Mouse (Mus musculus): ENCODE results near the gene Olfr572. TPM values are rescaled to one million over a fixed set of nuclear protein-coding genes. Genes with fewer than 3 reads are reported as not detected.

Gene Olfr572
- polyA plus RNA-seq, 1 experiment from 2014 or later: not detected

Other genes with a start within 250 kb of the Olfr572 start
- gene Trim68, start 237.1 kb upstream of the Olfr572 start, polyA plus RNA-seq (2014; fragmentation: Nextera tagmentation; extraction: Ambion mirVana): 10.4 and 15.4 TPM in 2 replicates
- not detected in 2 replicates for gene Olfr557, start 228.5 kb upstream of the Olfr572 start, polyA plus RNA-seq (2014; fragmentation: Nextera tagmentation; extraction: Ambion mirVana)
- gene Olfr558, start 222.2 kb upstream of the Olfr572 start, polyA plus RNA-seq (2014; fragmentation: Nextera tagmentation; extraction: Ambion mirVana): 0.20 and 0.36 TPM in 2 replicates
- not detected in 2 replicates for gene Olfr33, start 205.3 kb upstream of the Olfr572 start, polyA plus RNA-seq (2014; fragmentation: Nextera tagmentation; extraction: Ambion mirVana)
- gene Olfr559, start 196.9 kb upstream of the Olfr572 start, polyA plus RNA-seq (2014; fragmentation: Nextera tagmentation; extraction: Ambion mirVana): not detected in 2 replicates
- gene Olfr560, start 165.0 kb upstream of the Olfr572 start, polyA plus RNA-seq (2014; fragmentation: Nextera tagmentation; extraction: Ambion mirVana): not detected in 2 replicates
- gene Olfr78, start 164.9 kb upstream of the Olfr572 start, polyA plus RNA-seq (2014; fragmentation: Nextera tagmentation; extraction: Ambion mirVana): 0.22 and 0.27 TPM in 2 replicates
- gene Olfr561, start 153.2 kb upstream of the Olfr572 start, polyA plus RNA-seq (2014; fragmentation: Nextera tagmentation; extraction: Ambion mirVana): not detected in 2 replicates
- not detected in 2 replicates for gene Olfr564, start 120.9 kb upstream of the Olfr572 start, polyA plus RNA-seq (2014; fragmentation: Nextera tagmentation; extraction: Ambion mirVana)
- gene Olfr566, start 65.6 kb upstream of the Olfr572 start, polyA plus RNA-seq (2014; fragmentation: Nextera tagmentation; extraction: Ambion mirVana): not detected in 2 replicates
- not detected in 2 replicates for gene Olfr568, start 47.3 kb upstream of the Olfr572 start, polyA plus RNA-seq (2014; fragmentation: Nextera tagmentation; extraction: Ambion mirVana)
- not detected in 2 replicates for gene Olfr569, start 33.5 kb upstream of the Olfr572 start, polyA plus RNA-seq (2014; fragmentation: Nextera tagmentation; extraction: Ambion mirVana)
- gene Olfr570, start 29.8 kb upstream of the Olfr572 start, polyA plus RNA-seq (2014; fragmentation: Nextera tagmentation; extraction: Ambion mirVana): not detected in 2 replicates
- not detected in 2 replicates for gene Olfr571, start 6.9 kb upstream of the Olfr572 start, polyA plus RNA-seq (2014; fragmentation: Nextera tagmentation; extraction: Ambion mirVana)
- gene Olfr573-ps1, start 18.2 kb downstream of the Olfr572 start, polyA plus RNA-seq (2014; fragmentation: Nextera tagmentation; extraction: Ambion mirVana): not detected in 2 replicates
- not detected in 2 replicates for gene Olfr574, start 24.1 kb downstream of the Olfr572 start, polyA plus RNA-seq (2014; fragmentation: Nextera tagmentation; extraction: Ambion mirVana)
- not detected in 2 replicates for gene Olfr575, start 34.4 kb downstream of the Olfr572 start, polyA plus RNA-seq (2014; fragmentation: Nextera tagmentation; extraction: Ambion mirVana)
- not detected in 2 replicates for gene Olfr576, start 38.3 kb downstream of the Olfr572 start, polyA plus RNA-seq (2014; fragmentation: Nextera tagmentation; extraction: Ambion mirVana)
- gene Olfr577, start 51.5 kb downstream of the Olfr572 start, polyA plus RNA-seq (2014; fragmentation: Nextera tagmentation; extraction: Ambion mirVana): not detected in 2 replicates
- not detected in 2 replicates for gene Olfr578, start 64.9 kb downstream of the Olfr572 start, polyA plus RNA-seq (2014; fragmentation: Nextera tagmentation; extraction: Ambion mirVana)
- gene Olfr582, start 113.6 kb downstream of the Olfr572 start, polyA plus RNA-seq (2014; fragmentation: Nextera tagmentation; extraction: Ambion mirVana): not detected in 2 replicates
- not detected in 2 replicates for gene Olfr583, start 126.9 kb downstream of the Olfr572 start, polyA plus RNA-seq (2014; fragmentation: Nextera tagmentation; extraction: Ambion mirVana)
- gene Olfr584, start 157.5 kb downstream of the Olfr572 start, polyA plus RNA-seq (2014; fragmentation: Nextera tagmentation; extraction: Ambion mirVana): not detected in 2 replicates
- not detected in 2 replicates for gene Olfr585, start 173.3 kb downstream of the Olfr572 start, polyA plus RNA-seq (2014; fragmentation: Nextera tagmentation; extraction: Ambion mirVana)
- not detected in 2 replicates for gene Olfr586, start 201.2 kb downstream of the Olfr572 start, polyA plus RNA-seq (2014; fragmentation: Nextera tagmentation; extraction: Ambion mirVana)
- not detected in 2 replicates for gene Olfr588-ps1, start 216.5 kb downstream of the Olfr572 start, polyA plus RNA-seq (2014; fragmentation: Nextera tagmentation; extraction: Ambion mirVana)
- not detected in 2 replicates for gene Olfr589, start 231.9 kb downstream of the Olfr572 start, polyA plus RNA-seq (2014; fragmentation: Nextera tagmentation; extraction: Ambion mirVana)

Measured in kidney, embryonic 14.5 days (tissue).